Mouse (Mus musculus) gastrocnemius, postnatal 4 days (tissue): ENCODE measurements at regions not wholly inside any gene's neighbourhood (a gene's known extent, or its start where the extent isn't known, plus 50 kb on each side); places are given as distances from the start of the nearest gene placed in this dataset.

Source experiments
- DNase-seq, 2 experiments: peaks; one replicate each; pipeline ENCODE4 v3.0.0; 2021 to 2022; ENCODE audit warnings: low spot score in 2 of 2, mixed read lengths in 2 of 2

DNA sequence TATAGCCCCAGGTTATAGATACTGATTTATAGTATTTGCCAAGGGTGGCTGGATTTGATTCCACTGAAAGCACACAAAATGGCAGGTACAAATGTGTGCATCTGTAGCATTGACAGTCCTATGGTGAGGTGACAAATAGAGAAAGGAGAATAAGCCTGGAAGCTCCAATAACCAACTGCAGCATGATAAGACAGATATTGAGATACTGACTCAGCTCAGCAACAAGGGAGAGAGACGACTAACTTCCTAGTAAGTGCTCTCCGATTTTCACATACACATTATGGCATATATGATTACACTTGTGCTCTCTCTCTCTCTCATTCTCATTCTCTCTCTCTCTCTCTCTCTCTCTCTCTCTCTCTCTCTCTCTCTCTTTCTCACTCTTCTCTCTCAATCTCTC, 923.1 kb downstream of the Flrt2 start:
- no peak for DNase-seq

- no peak for DNase-seq
Measured at GRCm38 (mm10) chr12:96615850-96616249, 923.8 kb downstream of the Flrt2 start.

DNA sequence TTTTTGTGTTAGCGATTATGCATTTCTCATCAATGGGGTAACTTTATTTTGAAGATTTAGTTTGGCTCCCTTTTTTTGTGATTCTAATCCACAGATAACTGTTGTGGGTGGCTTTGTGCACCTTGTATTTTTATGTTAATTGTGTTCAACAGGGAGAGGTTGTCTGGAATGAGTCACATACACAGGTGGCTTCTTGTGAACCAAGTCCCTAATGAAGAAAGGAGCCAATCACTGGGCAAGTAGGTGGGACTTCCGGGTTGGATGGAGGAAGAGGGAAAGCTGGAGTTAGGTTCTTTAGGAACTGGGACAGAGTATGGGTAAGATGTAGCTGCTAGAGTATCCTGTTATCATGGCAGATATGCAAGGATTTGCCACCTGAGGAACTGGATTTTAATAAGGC, 925.2 kb downstream of the Flrt2 start:
- no peak for DNase-seq
